Comparison of ENCODE assay signal across 8 mouse cellular contexts in the genomic region with DNA sequence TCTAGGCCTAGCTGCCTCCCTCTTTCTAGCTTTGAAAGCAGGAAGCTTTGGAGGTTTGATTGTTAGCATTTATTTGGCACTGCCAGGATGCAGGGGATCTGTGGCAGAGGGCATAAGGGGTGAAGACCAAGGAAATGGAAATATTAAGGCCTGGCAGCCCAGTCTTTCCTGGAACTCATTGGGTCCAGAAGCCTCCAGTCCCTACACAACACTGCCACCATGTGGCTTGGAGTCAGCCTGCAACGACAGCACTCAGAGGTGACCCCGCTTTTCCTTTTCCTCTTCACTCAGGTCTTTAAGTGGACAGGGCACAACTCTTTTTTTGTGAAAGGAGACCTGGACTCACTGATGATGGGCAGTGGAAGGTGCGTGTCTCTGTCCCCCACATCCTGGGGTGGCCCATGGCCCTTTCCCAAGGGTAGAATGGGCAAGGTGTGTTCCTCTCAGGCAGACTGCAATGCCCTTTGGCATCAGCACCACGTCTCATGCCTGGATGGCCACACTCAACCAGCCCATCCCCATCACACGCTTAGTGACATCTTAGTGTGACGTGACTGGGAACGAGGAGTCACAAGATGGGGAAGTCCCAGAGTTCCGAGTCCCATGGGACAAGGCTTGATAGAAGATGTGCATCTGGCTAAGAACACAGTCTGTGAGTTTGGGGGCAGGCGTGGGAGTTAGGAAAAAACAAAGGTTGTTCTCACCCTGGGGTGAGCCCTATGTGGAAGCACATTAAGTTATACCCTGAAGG. TPM values are rescaled to one million over a fixed set of nuclear protein-coding genes. Genes with fewer than 3 reads are reported as not detected.
A peak's percentile ranks its signal among the peaks of the same experiment; 100 is the strongest.
DNase-seq lines count a peak whose midpoint lies in the region; ATAC-seq and TF ChIP-seq lines count a peak whose summit lies in the region.

No protein-coding gene starts in this region.

- H3K9ac ChIP-seq in intestine, embryonic 14.5 days (ENCODE audit: low read length) = no peak overlapping the region
- no peak overlapping the region for H3K9ac ChIP-seq in liver, embryonic 14.5 days (replicated peaks)
- H3K9ac ChIP-seq in neural tube, embryonic 14.5 days (replicated peaks; ENCODE audit: low read depth, low read length) = no peak overlapping the region

- peak; percentile 50; the same call in 1 of the 2 replicates for ATAC-seq in intestine, embryonic 14.5 days (replicated peaks; ENCODE audit: low FRiP score, low TSS enrichment, low read depth)
- no peak for ATAC-seq in liver, embryonic 14.5 days (ENCODE audit: insufficient read depth)
- ATAC-seq in neural tube, embryonic 14.5 days (ENCODE audit: low read depth) = peak; percentile 78

- no peaks in the 10 kb centered on the region for H3K9me3 ChIP-seq in intestine, embryonic 14.5 days (ENCODE audit: control insufficient read depth, low read length)
- H3K9me3 ChIP-seq in liver, embryonic 14.5 days (ENCODE audit: control insufficient read depth, low read length) = no peaks in the 10 kb centered on the region
- no peaks in the 10 kb centered on the region for H3K9me3 ChIP-seq in neural tube, embryonic 14.5 days (ENCODE audit: control insufficient read depth, low read length)

- DNase-seq in B cell, adult 2 months = peak; percentile 50 to 51
- DNase-seq in MN1 (ENCODE audit: low spot score) = peak; percentile 71
- DNase-seq in cerebellum, adult 9-10 months = peak; percentile 83
- DNase-seq in gastrocnemius, adult 18-20 months (ENCODE audit: low spot score) = peak; percentile 72
- peak; percentile 84 for DNase-seq in intestine, embryonic 14.5 days (ENCODE audit: low spot score)
- no peak for DNase-seq in liver, embryonic 14.5 days (ENCODE audit: low read depth in 3 of 3, low spot score in 3 of 3)
- peak; percentile 36 for DNase-seq in yolk sac, embryonic 10.5 days (ENCODE audit: low spot score)

- no peak overlapping the region for H3K4me3 ChIP-seq in intestine, embryonic 14.5 days (ENCODE audit: low read depth, low read length)
- H3K4me3 ChIP-seq in liver, embryonic 14.5 days (ENCODE audit: insufficient read depth in 1 of 2, low read depth in 2 of 2, low read length in 2 of 2) = no peak overlapping the region
- H3K4me3 ChIP-seq in neural tube, embryonic 14.5 days (ENCODE audit: low read depth, low read length) = no peak overlapping the region

- WGBS in intestine, embryonic 14.5 days = 65% methylated on average over 9 of the region's 9 CpGs
- 58% methylated on average over 9 of the region's 9 CpGs for WGBS in liver, embryonic 14.5 days (ENCODE audit: insufficient replicate concordance)
- 67% methylated on average over 9 of the region's 9 CpGs for WGBS in neural tube, embryonic 14.5 days

- peaks cover 5% of the 10 kb centered on the region; the same call in 1 of the 2 replicates for H3K4me1 ChIP-seq in intestine, embryonic 14.5 days (replicated peaks; ENCODE audit: control insufficient read depth, insufficient read depth, low read length)
- no peaks in the 10 kb centered on the region for H3K4me1 ChIP-seq in liver, embryonic 14.5 days (replicated peaks; ENCODE audit: control insufficient read depth in 2 of 2, insufficient read depth in 2 of 2, low read length in 1 of 2)
- H3K4me1 ChIP-seq in neural tube, embryonic 14.5 days (ENCODE audit: control insufficient read depth, insufficient read depth, low read length) = peaks cover 4% of the 10 kb centered on the region; the same call in 1 of the 2 replicates

- no peaks in the 10 kb centered on the region for H3K27me3 ChIP-seq in intestine, embryonic 14.5 days (replicated peaks; ENCODE audit: control insufficient read depth, insufficient read depth, low read length)
- H3K27me3 ChIP-seq in liver, embryonic 14.5 days (ENCODE audit: control insufficient read depth, insufficient read depth, low read length) = no peaks in the 10 kb centered on the region
- H3K27me3 ChIP-seq in neural tube, embryonic 14.5 days (ENCODE audit: control insufficient read depth, insufficient read depth, low read length) = no peaks in the 10 kb centered on the region

- peak; percentile 90 for TF ChIP-seq CTCF in liver, embryonic 14.5 days (IDR thresholded peaks at IDR 0.05; ENCODE audit: low read depth)

- H3K27ac ChIP-seq in intestine, embryonic 14.5 days (ENCODE audit: low read depth) = no peak overlapping the region
- no peak overlapping the region for H3K27ac ChIP-seq in liver, embryonic 14.5 days
- no peak overlapping the region for H3K27ac ChIP-seq in neural tube, embryonic 14.5 days (ENCODE audit: low read depth, low read length)

- H3K4me2 ChIP-seq in intestine, embryonic 14.5 days (ENCODE audit: low read length) = no peak overlapping the region
- H3K4me2 ChIP-seq in liver, embryonic 14.5 days (ENCODE audit: low read depth) = no peak overlapping the region
- no peak overlapping the region for H3K4me2 ChIP-seq in neural tube, embryonic 14.5 days (ENCODE audit: low read depth, low read length)

- H3K36me3 ChIP-seq in intestine, embryonic 14.5 days (ENCODE audit: control insufficient read depth, insufficient read depth, low read length) = peaks cover 18% of the 10 kb centered on the region
- no peaks in the 10 kb centered on the region for H3K36me3 ChIP-seq in liver, embryonic 14.5 days (replicated peaks; ENCODE audit: control insufficient read depth, insufficient read depth, low read depth)
- no peaks in the 10 kb centered on the region for H3K36me3 ChIP-seq in neural tube, embryonic 14.5 days (ENCODE audit: control insufficient read depth, insufficient read depth, low read length)

- TF ChIP-seq EP300 in liver, embryonic 14.5 days (IDR thresholded peaks at IDR 0.05; ENCODE audit: low read depth) = no peak

RNA-seq across cellular contexts. Expression of a gene that starts 8.3 kb away (rescaled TPM):
- not detected for total RNA-seq in gastrocnemius, adult 18-20 months (2021)
- polyA plus RNA-seq in intestine, embryonic 14.5 days (2014; fragmentation: Nextera tagmentation; extraction: Ambion mirVana) = not detected in 2 replicates
- polyA plus RNA-seq in liver, embryonic 14.5 days (2012; rRNA removed) = not detected in 2 replicates
- polyA plus RNA-seq in liver, embryonic 14.5 days (2014; fragmentation: Nextera tagmentation; extraction: Ambion mirVana) = 0.25 TPM in 1 of 2 replicates, not detected in the other
- polyA plus RNA-seq in neural tube, embryonic 14.5 days (2014; fragmentation: Nextera tagmentation; extraction: Ambion mirVana) = not detected in 2 replicates

RNA-seq across cellular contexts. Expression of a gene that starts 16.1 kb away (rescaled TPM):
- total RNA-seq in gastrocnemius, adult 18-20 months (2021) = 1 to 10 TPM; 2.7 to 3.9 TPM
- polyA plus RNA-seq in intestine, embryonic 14.5 days (2014; fragmentation: Nextera tagmentation; extraction: Ambion mirVana) = 4.7 and 6.1 TPM in 2 replicates
- 1.8 and 2.0 TPM in 2 replicates for polyA plus RNA-seq in liver, embryonic 14.5 days (2012; rRNA removed)
- 1.6 and 1.8 TPM in 2 replicates for polyA plus RNA-seq in liver, embryonic 14.5 days (2014; fragmentation: Nextera tagmentation; extraction: Ambion mirVana)
- 10.0 and 10.2 TPM in 2 replicates for polyA plus RNA-seq in neural tube, embryonic 14.5 days (2014; fragmentation: Nextera tagmentation; extraction: Ambion mirVana)

RNA-seq across cellular contexts. Expression of a gene that starts 39.9 kb away (rescaled TPM):
- total RNA-seq in gastrocnemius, adult 18-20 months (2021) = 10 to 100 TPM; 15.0 to 18.0 TPM
- 28.1 and 28.7 TPM in 2 replicates for polyA plus RNA-seq in intestine, embryonic 14.5 days (2014; fragmentation: Nextera tagmentation; extraction: Ambion mirVana)
- 8.5 and 11.9 TPM in 2 replicates for polyA plus RNA-seq in liver, embryonic 14.5 days (2012; rRNA removed)
- polyA plus RNA-seq in liver, embryonic 14.5 days (2014; fragmentation: Nextera tagmentation; extraction: Ambion mirVana) = 17.6 and 18.0 TPM in 2 replicates
- polyA plus RNA-seq in neural tube, embryonic 14.5 days (2014; fragmentation: Nextera tagmentation; extraction: Ambion mirVana) = 13.2 and 14.9 TPM in 2 replicates

Comparison
In these comparisons a context has a peak if more than half of its experiments do, and no peak if none do; other contexts are left out.
1. DNase-seq: peak in B cell, adult 2 months (2 of 2), MN1 (single experiment), cerebellum, adult 9-10 months (single experiment), gastrocnemius, adult 18-20 months (single experiment), intestine, embryonic 14.5 days (single experiment) and yolk sac, embryonic 10.5 days (single experiment); none in liver, embryonic 14.5 days (0 of 3).